Mouse (Mus musculus): ENCODE measurements at regions not wholly inside any gene's neighbourhood (a gene's known extent, or its start where the extent isn't known, plus 50 kb on each side); places are given as distances from the start of the nearest gene placed in this dataset.

DNA sequence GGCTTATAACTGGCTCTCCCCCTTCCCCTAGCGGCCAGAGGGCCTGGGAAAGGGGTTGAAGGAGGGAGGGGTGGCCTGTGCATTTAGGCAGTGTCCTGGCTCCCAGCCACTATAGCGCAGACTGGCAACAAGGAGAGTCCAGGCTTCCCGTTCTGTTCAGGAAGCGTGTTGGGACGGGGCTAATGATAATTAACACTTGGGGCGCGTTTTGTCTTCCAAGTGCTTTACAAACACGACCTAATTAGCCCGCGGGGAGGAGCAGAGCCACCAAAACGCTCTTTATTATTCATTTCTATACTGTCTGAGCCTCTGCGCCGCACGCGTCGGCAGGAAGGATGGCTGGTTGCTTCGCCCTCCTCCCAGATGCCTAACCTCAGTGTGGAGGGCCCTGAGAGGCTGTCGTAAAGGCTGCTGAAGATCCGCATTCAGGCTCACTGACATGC, 123.0 kb upstream of the 4931429L15Rik start:
- no peak overlapping the region for H3K4me3 ChIP-seq (replicated peaks; ENCODE audit: insufficient read depth, low read depth, low read length)

GRCm38 (mm10) chr9:46440226-46440625, 120.4 kb upstream of the 4931429L15Rik start:
- WGBS = 37% methylated on average over 5 of the region's 5 CpGs
- peaks cover 1% of the 10 kb centered on the region; the same call in 1 of the 2 replicates for H3K27me3 ChIP-seq (ENCODE audit: control insufficient read depth, insufficient read depth, low read length)
- H3K4me1 ChIP-seq (ENCODE audit: control insufficient read depth, insufficient read depth, low read length) = no peaks in the 10 kb centered on the region
- no peak for TF ChIP-seq CTCF (IDR thresholded peaks at IDR 0.05; ENCODE audit: borderline replicate concordance, insufficient read depth, low read depth, low read length)
- no peak for TF ChIP-seq POLR2A (IDR thresholded peaks at IDR 0.05; ENCODE audit: borderline replicate concordance, insufficient read depth, low read length)
- H3K27ac ChIP-seq (ENCODE audit: insufficient read depth, low read length) = no peak overlapping the region
- peak; percentile 12 to 30 for DNase-seq
- no peak overlapping the region for H3K4me3 ChIP-seq (replicated peaks; ENCODE audit: insufficient read depth, low read depth, low read length)

More for the DNA sequence above, 123.0 kb upstream of the 4931429L15Rik start:
- WGBS = 26% methylated on average over 19 of the region's 19 CpGs
- H3K27ac ChIP-seq (ENCODE audit: insufficient read depth, low read length) = no peak overlapping the region
- no peaks in the 10 kb centered on the region for H3K4me1 ChIP-seq (ENCODE audit: control insufficient read depth, insufficient read depth, low read length)
- no peak for TF ChIP-seq POLR2A (IDR thresholded peaks at IDR 0.05; ENCODE audit: borderline replicate concordance, insufficient read depth, low read length)
- no peak for DNase-seq
- peaks cover 1% of the 10 kb centered on the region; the same call in 1 of the 2 replicates for H3K27me3 ChIP-seq (ENCODE audit: control insufficient read depth, insufficient read depth, low read length)

- H3K4me3 ChIP-seq (replicated peaks; ENCODE audit: insufficient read depth, low read depth, low read length) = no peak overlapping the region
- peak; percentile 71 to 79 for DNase-seq
- WGBS = 12% methylated on average over 3 of the region's 3 CpGs
- no peak overlapping the region for H3K27ac ChIP-seq (ENCODE audit: insufficient read depth, low read length)
- no peaks in the 10 kb centered on the region for H3K4me1 ChIP-seq (ENCODE audit: control insufficient read depth, insufficient read depth, low read length)
- H3K27me3 ChIP-seq (ENCODE audit: control insufficient read depth, insufficient read depth, low read length) = no peaks in the 10 kb centered on the region
- no peak for TF ChIP-seq CTCF (IDR thresholded peaks at IDR 0.05; ENCODE audit: borderline replicate concordance, insufficient read depth, low read depth, low read length)
- TF ChIP-seq POLR2A (IDR thresholded peaks at IDR 0.05; ENCODE audit: borderline replicate concordance, insufficient read depth, low read length) = no peak
These were observed 114.9 kb upstream of the 4931429L15Rik start for GRCm38 (mm10) chr9:46434700-46435099.

DNA sequence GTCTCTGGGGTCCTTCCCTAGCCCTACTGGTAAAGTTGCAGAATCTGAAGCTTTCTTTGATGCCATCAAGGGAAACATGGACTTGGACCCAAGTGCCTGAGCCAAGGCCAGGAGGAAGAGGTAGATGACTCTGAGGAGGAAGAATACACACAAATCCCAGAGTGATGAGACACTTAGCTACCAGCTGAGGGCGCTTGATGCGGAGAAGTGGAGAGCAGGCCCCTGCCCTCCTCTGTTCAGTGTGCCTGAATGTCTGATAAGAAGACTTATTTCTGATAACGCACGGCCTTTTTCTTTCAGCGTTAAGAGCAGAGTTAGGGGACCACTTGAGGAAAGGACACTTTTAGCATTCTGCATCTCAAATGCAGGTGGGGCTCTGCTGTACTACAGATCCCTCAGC, 113.9 kb upstream of the 4931429L15Rik start:
- H3K4me1 ChIP-seq (ENCODE audit: control insufficient read depth, insufficient read depth, low read length) = no peaks in the 10 kb centered on the region
- WGBS = 94% methylated on average over 5 of the region's 5 CpGs
- TF ChIP-seq CTCF (IDR thresholded peaks at IDR 0.05; ENCODE audit: borderline replicate concordance, insufficient read depth, low read depth, low read length) (no peak), POLR2A (IDR thresholded peaks at IDR 0.05; ENCODE audit: borderline replicate concordance, insufficient read depth, low read length) (no peak)
- DNase-seq = no peak
- H3K27me3 ChIP-seq (ENCODE audit: control insufficient read depth, insufficient read depth, low read length) = no peaks in the 10 kb centered on the region
- H3K4me3 ChIP-seq (replicated peaks; ENCODE audit: insufficient read depth, low read depth, low read length) = no peak overlapping the region
- no peak overlapping the region for H3K27ac ChIP-seq (ENCODE audit: insufficient read depth, low read length)

GRCm38 (mm10) chr9:46431053-46431452, 111.3 kb upstream of the 4931429L15Rik start:
- no peaks in the 10 kb centered on the region for H3K27me3 ChIP-seq (ENCODE audit: control insufficient read depth, insufficient read depth, low read length)
- no peaks in the 10 kb centered on the region for H3K4me1 ChIP-seq (ENCODE audit: control insufficient read depth, insufficient read depth, low read length)
- no peak for DNase-seq
- TF ChIP-seq CTCF (IDR thresholded peaks at IDR 0.05; ENCODE audit: borderline replicate concordance, insufficient read depth, low read depth, low read length) = no peak
- TF ChIP-seq POLR2A (IDR thresholded peaks at IDR 0.05; ENCODE audit: borderline replicate concordance, insufficient read depth, low read length) = no peak
- no peak overlapping the region for H3K27ac ChIP-seq (ENCODE audit: insufficient read depth, low read length)
- 85% methylated on average over 13 of the region's 13 CpGs for WGBS
- no peak overlapping the region for H3K4me3 ChIP-seq (replicated peaks; ENCODE audit: insufficient read depth, low read depth, low read length)

GRCm38 (mm10) chr9:46423184-46423967, 103.6 kb upstream of the 4931429L15Rik start:
- 94% methylated on average over 12 of the region's 12 CpGs for WGBS
- Histone ChIP-seq H3K4me3 (replicated peaks; ENCODE audit: insufficient read depth, low read depth, low read length) (no peak overlapping the region), H3K27me3 (ENCODE audit: control insufficient read depth, insufficient read depth, low read length) (no peaks in the 10 kb centered on the region), H3K4me1 (ENCODE audit: control insufficient read depth, insufficient read depth, low read length) (peaks cover 9% of the 10 kb centered on the region), H3K27ac (ENCODE audit: insufficient read depth, low read length) (no peak overlapping the region)
- DNase-seq = no peak
- no peak for TF ChIP-seq CTCF (IDR thresholded peaks at IDR 0.05; ENCODE audit: borderline replicate concordance, insufficient read depth, low read depth, low read length)
- TF ChIP-seq POLR2A (IDR thresholded peaks at IDR 0.05; ENCODE audit: borderline replicate concordance, insufficient read depth, low read length) = no peak

- WGBS = 59% methylated on average over 7 of the region's 7 CpGs
- Histone ChIP-seq H3K27ac (ENCODE audit: insufficient read depth, low read length) (no peak overlapping the region), H3K4me1 (ENCODE audit: control insufficient read depth, insufficient read depth, low read length) (peaks cover 9% of the 10 kb centered on the region), H3K27me3 (ENCODE audit: control insufficient read depth, insufficient read depth, low read length) (no peaks in the 10 kb centered on the region), H3K4me3 (replicated peaks; ENCODE audit: insufficient read depth, low read depth, low read length) (no peak overlapping the region)
- DNase-seq = no peak
- no peak for TF ChIP-seq POLR2A (IDR thresholded peaks at IDR 0.05; ENCODE audit: borderline replicate concordance, insufficient read depth, low read length)
- no peak for TF ChIP-seq CTCF (IDR thresholded peaks at IDR 0.05; ENCODE audit: borderline replicate concordance, insufficient read depth, low read depth, low read length)
These were observed 102.0 kb upstream of the 4931429L15Rik start for GRCm38 (mm10) chr9:46421688-46422274.

DNA sequence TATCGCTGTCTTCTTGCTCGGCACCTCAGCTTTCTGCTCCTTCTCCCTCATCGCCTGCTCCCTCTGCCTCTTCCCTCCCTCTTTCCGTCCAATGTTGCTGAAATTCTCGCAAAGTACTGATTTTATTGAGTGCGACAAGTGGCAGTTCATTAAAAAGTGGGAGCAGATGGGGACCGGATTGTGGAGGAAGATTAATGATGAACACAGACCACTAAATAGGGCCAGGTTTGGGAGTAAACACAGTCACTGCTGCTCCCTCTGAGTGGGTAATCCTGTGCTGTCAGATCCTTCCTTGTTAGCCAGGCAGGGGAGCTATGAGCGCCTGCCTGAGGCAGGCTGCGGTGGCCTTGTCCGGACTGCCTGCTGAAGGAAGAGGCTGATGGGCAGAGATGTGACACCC, 91.9 kb upstream of the 4931429L15Rik start:
- H3K27ac ChIP-seq (ENCODE audit: insufficient read depth, low read length) = no peak overlapping the region
- H3K27me3 ChIP-seq (ENCODE audit: control insufficient read depth, insufficient read depth, low read length) = no peaks in the 10 kb centered on the region; the same call in 1 of the 2 replicates
- DNase-seq = no peak
- 58% methylated on average over 10 of the region's 10 CpGs for WGBS
- H3K4me3 ChIP-seq (replicated peaks; ENCODE audit: insufficient read depth, low read depth, low read length) = no peak overlapping the region
- TF ChIP-seq CTCF (IDR thresholded peaks at IDR 0.05; ENCODE audit: borderline replicate concordance, insufficient read depth, low read depth, low read length) (no peak), POLR2A (IDR thresholded peaks at IDR 0.05; ENCODE audit: borderline replicate concordance, insufficient read depth, low read length) (no peak)
- H3K4me1 ChIP-seq (ENCODE audit: control insufficient read depth, insufficient read depth, low read length) = no peaks in the 10 kb centered on the region

Measured in cerebellum, adult 2 months (tissue).